Mouse (Mus musculus): Measurements from ENCODE around the gene Grid2.

- TF ChIP-seq CTCF (IDR thresholded peaks at IDR 0.05; ENCODE audit: control insufficient read depth, insufficient read depth, insufficient replicate concordance, low read depth, low read length) (no peak), POLR2A (IDR thresholded peaks at IDR 0.05; ENCODE audit: control insufficient read depth, low read depth, low read length) (no peak)
These were observed 506.9 kb downstream of the Grid2 start for GRCm38 (mm10) chr6:63762535-63762934.
